Mouse (Mus musculus): ENCODE measurements around the gene Kmt5c.
"Not testable (repeated sequence)": the region's sequence is repeated elsewhere in the genome, so short reads cannot be mapped to it uniquely, and the experiment has no call there.

Kmt5c gene

DNA sequence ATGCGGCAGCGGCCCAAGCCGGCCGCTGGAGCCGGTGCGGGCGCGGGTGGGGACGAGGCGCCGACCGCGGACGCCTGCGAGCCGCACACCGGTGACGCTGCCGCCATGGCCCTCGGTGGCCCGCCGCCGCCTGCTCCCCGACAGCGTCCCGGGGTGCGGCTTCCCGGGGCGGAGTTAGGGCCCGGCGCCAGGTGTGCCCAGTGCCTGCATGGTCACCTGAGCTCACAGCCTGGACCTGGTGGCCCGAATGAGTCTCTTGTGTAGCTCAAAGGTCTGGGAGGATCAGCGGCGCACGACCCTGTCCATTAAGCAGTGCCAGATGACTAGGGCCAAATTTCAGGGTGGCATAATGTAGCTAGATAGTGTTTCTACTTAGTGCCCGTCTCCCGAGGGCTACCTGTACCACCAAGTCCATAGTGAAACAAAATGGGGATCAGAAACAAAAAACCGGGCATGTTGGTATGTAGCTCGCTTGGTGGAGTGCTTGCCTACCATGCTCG lies 49.6 kb downstream of the Kmt5c start, which contains the start of gene Tmem238:
Gene Tmem238, minus strand, starts transcription at position 221 of the 500 bp plus-strand sequence.
- peak; percentile 58 for DNase-seq (ENCODE audit: low read depth, low spot score)

DNA sequence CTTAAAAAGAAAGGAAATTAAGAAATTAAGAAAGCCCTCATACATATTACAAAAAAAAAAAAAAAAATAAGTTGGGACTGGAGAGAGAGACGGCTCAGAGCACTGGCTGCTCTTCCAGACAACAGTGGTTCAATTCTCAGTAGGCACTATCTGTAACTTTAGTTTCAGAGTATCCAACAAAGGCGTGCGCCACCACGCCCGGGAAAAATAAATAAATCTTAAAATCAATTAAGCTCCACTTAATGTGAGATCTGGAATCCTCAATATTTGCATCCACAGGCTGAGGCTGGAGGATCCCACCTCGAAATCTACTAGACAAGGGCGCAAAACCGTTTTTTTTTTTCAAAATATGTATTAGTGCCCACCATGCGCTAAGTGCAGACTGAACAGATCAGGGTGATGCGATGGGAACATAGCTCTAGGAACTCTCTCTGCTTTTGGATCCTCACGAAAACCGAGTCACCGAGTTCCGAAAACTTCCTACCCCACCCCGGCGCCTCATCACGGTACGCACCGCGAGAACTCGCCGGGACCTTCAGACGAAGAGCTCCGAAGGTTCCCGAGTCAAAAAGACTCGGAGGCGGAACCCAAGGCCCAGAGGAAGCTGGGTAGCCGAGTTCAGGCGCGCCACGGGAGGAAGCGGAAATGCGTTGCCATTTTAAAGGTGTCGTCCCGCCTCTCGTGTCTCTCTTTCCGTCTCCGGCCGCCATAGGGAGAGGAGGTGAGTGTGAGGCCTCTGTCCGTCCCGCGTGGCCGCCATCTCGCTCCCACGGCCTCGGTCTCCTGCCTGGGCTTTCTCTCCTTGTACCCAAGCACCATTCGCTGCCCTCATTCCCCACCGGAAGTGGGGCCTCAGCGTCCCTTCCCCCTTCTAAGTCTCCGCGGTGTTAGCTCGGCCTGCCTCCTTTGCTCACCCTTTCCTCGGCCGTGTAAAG lies 52.6 kb downstream of the Kmt5c start, which contains the start of gene Rpl28:
Gene Rpl28, plus strand, starts transcription at position 597 of the 935 bp plus-strand sequence.
- peak; percentile 97 for DNase-seq (ENCODE audit: low read depth, low spot score)

- DNase-seq (ENCODE audit: low read depth, low spot score), result not testable (repeated sequence)
Observed at GRCm38 (mm10) chr7:4793248-4793647, 53.3 kb downstream of the Kmt5c start.

GRCm38 (mm10) chr7:4793674-4794073 lies 53.8 kb downstream of the Kmt5c start:
- DNase-seq (ENCODE audit: low read depth, low spot score), result no peak

DNA sequence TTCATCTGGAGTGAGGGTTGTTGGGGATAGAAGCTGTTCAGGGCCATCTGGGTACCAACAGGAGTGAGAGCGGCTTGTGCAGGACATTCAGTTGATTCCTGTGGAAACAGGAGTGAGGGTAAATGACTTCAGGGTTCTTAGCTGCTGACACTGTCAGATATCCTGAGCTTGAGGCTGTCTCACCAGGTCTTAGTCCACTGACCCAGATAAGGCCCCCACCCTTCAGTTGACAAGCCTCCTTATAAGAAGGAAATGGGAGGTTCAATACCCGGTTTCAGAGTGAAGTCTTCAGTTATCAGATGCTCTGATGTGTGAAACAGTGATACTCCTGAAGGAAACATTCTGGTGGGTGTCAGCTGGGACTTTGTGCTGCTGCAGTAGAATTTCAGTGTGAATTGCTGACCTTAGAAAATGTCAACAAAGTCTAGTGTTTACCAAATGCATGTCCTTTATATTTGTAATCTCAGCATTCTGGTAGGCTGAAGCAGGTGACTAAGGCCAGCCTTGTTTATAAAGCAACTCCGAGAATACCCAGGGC lies 54.8 kb downstream of the Kmt5c start:
- no peak for DNase-seq (ENCODE audit: low read depth, low spot score)

DNA sequence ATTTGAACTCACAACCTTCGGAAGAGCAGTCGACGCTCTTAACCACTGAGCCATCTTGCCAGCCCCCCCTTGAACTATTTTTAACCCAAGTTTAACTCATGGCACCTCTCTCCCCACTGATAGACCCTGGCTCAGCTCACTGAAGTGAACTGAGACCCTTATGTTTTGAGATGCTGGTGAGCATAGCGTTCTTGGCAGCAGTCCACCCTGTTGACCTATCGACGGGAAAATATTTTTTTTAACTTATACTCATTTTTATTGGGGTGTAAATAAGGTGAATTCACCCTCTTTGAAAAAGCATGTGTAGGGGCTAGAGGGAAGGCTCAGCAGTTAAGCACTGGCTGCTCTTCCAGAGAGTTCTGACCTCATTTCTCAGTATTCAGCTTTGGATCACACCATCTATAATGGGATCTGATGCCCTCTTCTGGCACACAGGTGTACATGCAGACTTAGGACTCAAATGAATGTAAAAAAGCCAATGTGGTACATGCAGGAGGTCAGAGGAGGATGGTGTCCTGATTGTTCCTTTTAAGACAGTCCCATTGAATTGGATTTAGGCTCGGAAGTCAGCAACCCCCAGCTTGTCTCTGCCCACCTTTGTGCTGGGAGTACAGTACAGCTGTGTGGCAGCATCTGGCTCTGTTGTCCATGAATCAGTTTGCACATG lies 56.0 kb downstream of the Kmt5c start:
- DNase-seq (ENCODE audit: low read depth, low spot score), result peak; percentile 68
